Mouse (Mus musculus): ENCODE measurements around the gene Fam71e1. TPM values are rescaled to one million over a fixed set of nuclear protein-coding genes. Genes with fewer than 3 reads are reported as not detected.

Fam71e1 gene
- polyA plus RNA-seq, 1 experiment from 2014 or later, result 11.1 TPM

DNA sequence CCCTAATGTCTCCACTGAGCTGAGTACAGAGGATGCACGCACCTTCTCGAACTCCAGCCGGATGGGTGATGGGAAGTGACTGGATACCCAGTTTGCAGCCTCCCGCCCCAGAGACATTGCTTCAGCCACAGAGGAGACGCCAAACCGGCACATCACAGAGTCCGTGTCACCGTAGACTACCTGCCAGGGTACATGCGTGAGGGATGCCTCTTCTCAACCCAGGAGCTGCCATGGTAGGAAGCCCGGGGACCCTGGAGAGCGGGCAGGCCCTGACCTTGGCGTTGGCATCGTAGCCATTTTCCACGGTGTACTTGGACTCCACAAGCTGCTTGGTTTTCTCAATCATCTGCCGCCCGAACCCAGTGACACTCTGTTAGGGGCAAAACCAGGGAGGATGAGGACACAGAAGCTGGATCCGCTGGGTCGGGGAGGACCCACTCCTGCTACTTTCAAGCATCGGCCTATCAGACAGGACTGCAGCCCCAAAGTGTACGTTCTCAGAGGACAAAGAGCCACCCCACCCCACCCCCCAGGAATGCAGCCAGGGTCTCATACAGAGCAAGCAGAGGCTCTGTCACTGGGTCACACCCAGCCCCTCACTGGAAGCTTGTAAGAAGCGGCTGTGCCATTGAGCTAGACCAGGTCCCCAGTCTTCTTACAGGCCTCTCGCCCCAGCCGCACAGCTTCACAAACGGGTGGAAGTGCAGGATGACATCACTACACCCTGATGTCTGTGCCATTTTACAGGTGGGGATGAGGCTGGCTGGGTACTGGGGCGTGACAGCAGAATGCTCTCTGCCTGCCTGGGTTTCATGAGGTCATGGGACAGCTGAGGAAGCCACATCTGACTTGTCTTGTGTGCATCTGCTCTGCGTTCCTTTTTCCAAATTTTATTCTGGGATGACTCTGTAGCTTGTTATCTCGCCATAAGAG, 39.5 kb downstream of the Fam71e1 start:
- no peaks in the 10 kb centered on the region for H3K9me3 ChIP-seq
- no peak for DNase-seq (ENCODE audit: low spot score)
- WGBS, result 89% methylated on average over 27 of the region's 27 CpGs
- peaks cover 4% of the 10 kb centered on the region; the same call in 1 of the 2 replicates for H3K4me1 ChIP-seq
- peaks cover 87% of the 10 kb centered on the region for H3K36me3 ChIP-seq
- H3K27ac ChIP-seq, result no peak overlapping the region
- H3K27me3 ChIP-seq (ENCODE audit: insufficient read depth, poor library complexity, severe bottlenecking), result 0 out of 2 replicates have a peak, but pooled peaks cover 7% of the 10 kb centered on the region
- H3K4me3 ChIP-seq, result no peak overlapping the region

DNA sequence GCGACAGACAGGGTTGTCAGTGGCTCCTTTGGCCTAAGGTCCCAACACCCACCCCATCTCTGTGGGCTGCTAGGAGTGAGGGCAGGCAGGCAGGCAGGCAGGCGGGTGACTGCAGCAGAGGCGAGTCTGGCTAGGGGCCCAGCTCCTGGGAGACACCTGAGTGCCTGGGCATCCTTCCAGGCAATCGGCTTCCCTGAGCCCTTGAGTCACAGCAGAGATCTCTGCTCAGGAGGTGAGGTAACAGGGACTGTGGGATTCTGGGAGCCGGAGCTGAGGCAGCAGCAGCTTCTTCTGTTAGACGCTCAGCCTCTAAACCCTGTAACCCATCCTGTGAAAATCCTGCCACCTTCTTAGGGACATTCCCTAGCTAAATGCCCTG, 40.2 kb downstream of the Fam71e1 start:
- no peaks in the 10 kb centered on the region for H3K9me3 ChIP-seq
- 86% methylated on average over 6 of the region's 6 CpGs for WGBS
- 0 out of 2 replicates have a peak, but pooled peaks cover under 1% of the 10 kb centered on the region for H3K27me3 ChIP-seq (ENCODE audit: insufficient read depth, poor library complexity, severe bottlenecking)
- peaks cover 94% of the 10 kb centered on the region for H3K36me3 ChIP-seq
- no peaks in the 10 kb centered on the region for H3K4me1 ChIP-seq
- no peak overlapping the region for H3K4me3 ChIP-seq
- DNase-seq (ENCODE audit: low spot score), result no peak
- H3K27ac ChIP-seq, result no peak overlapping the region

DNA sequence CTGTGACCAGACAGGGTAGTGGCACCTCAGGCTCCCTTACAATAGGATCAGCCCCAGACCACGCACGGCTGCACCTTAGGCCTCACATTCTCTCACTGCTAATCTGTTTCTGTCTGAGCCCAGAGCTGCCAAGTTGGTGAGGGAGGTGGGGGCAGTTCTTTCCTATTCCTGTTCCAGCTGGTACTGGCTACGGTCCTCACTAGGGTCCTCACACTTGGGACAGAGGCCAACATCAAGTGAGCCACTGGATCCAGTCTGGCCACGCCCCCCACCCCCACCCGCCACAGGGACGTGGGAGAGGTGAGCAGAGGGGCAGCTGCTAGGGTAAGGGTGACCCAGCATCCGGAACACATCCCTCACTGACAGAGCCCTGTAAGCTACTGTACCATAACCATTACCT, 40.6 kb downstream of the Fam71e1 start:
- Histone ChIP-seq H3K27me3 (ENCODE audit: insufficient read depth, poor library complexity, severe bottlenecking) (no peaks in the 10 kb centered on the region), H3K4me3 (no peak overlapping the region), H3K36me3 (peaks cover 98% of the 10 kb centered on the region), H3K9me3 (no peaks in the 10 kb centered on the region), H3K27ac (no peak overlapping the region), H3K4me1 (no peaks in the 10 kb centered on the region)
- WGBS, result 82% methylated on average over 7 of the region's 7 CpGs
- DNase-seq (ENCODE audit: low spot score), result no peak

DNA sequence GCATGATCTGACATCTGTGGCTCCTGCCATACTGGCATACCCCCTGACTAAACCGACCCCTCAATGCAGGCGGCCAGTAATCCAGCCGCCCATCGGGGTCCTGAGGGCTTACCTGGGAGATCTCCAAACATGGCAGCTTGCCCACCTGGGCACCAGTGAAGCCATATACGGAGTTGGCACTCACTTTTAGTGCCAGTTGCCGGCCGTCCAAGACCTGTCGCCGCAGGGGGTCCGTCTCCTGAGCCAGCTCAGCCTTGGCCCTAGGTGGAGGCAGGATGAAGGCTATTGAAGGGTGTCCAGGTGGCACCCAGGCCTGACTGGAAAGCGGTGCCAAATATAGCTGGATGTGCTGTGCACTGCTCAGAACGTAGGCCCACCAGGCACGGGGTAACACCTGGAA, 41.1 kb downstream of the Fam71e1 start:
- no peaks in the 10 kb centered on the region for H3K9me3 ChIP-seq
- no peak overlapping the region for H3K4me3 ChIP-seq
- H3K36me3 ChIP-seq, result peaks cover 100% of the 10 kb centered on the region
- DNase-seq (ENCODE audit: low spot score), result no peak
- H3K4me1 ChIP-seq, result no peaks in the 10 kb centered on the region
- H3K27me3 ChIP-seq (ENCODE audit: insufficient read depth, poor library complexity, severe bottlenecking), result no peaks in the 10 kb centered on the region
- no peak overlapping the region for H3K27ac ChIP-seq
- WGBS, result 87% methylated on average over 13 of the region's 13 CpGs

DNA sequence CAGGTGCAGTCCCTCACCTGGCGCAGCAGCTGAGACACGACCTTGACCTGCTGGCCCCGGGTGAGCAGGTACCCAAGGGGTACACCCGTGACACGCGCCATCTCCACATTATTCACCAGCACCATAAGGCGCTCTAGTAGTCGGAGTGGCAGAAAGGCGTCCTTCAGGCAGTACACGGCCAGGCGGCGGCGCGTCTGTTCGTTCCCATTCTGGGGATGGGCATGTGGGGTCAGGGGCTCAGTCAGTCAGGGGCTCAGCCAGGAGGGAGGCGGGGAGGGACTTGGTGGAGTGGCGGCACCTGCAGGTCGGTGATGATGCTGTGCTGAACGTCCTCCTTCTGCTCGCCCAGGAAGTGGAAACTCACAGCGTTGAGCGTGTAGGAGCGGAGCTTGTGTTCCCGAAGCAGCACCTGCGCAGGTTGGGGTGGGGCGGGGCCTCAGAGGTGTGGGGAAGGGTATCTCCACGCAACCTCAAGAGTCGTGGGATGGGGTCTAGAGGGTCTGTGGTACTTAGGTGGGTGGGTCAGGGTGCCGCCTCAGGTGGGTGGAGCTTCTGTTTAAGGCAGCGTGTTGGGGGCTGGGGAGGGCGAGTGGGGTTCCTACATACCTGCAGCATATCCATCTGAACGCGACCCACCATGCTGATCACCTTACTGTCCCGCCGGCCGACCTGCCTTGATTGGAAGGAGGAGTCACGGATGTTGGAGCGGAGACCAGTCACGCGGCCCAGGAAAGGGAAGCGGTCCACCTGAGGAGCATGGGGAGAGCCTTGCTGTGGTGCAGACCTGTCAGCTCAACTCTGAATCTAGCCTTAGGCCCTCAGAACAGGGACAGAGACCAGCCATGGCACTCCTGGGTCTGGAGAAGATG, 42.6 kb downstream of the Fam71e1 start:
- 92% methylated on average over 41 of the region's 41 CpGs for WGBS
- Histone ChIP-seq H3K9me3 (no peaks in the 10 kb centered on the region), H3K4me1 (no peaks in the 10 kb centered on the region), H3K36me3 (peaks cover 96% of the 10 kb centered on the region), H3K27ac (no peak overlapping the region), H3K27me3 (ENCODE audit: insufficient read depth, poor library complexity, severe bottlenecking) (no peaks in the 10 kb centered on the region), H3K4me3 (no peak overlapping the region)
- DNase-seq (ENCODE audit: low spot score), result no peak

DNA sequence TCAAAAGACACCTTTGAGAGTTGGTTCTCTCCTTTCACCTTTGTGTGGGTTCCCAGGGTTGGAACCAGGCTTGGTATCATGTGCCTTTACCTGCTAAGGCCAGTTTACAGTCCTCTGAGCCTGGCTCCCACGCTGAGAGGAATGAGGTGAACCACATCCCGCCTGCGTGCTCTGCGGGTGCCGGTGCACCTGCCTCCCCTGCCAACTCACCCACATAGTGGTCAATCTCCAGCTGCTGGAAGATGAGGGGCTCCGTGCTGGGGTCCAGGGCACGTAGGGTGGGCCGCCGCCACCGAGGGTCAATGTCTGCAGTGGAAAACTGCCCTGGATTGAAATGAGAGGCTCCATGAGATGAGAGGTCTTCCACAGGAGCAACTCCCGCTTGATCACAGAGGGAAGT, 46.2 kb downstream of the Fam71e1 start:
- WGBS, result 96% methylated on average over 11 of the region's 11 CpGs

DNA sequence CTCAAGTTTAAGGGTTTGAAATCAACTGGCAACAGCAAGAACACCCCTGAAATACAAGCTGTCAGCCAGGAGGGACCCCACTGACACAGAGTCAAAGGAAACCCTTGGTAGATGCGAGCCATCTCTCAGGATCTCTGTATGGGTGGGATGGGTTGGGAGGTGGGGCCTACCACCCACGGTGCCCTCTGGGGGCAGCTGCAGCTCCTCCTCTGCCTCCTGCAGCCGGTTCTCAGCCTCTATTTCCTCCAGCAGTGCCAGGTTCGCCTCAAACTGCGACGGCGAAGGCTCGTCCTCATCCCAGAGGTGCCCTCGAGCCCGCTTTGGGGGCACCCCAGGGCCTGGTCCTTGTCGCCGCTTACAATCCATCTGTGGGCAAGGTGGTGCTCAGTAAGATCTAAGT, 46.7 kb downstream of the Fam71e1 start:
- Histone ChIP-seq H3K27me3 (ENCODE audit: insufficient read depth, poor library complexity, severe bottlenecking) (no peaks in the 10 kb centered on the region), H3K9me3 (no peaks in the 10 kb centered on the region), H3K4me1 (peaks cover 13% of the 10 kb centered on the region), H3K36me3 (peaks cover 70% of the 10 kb centered on the region), H3K4me3 (no peak overlapping the region), H3K27ac (no peak overlapping the region)
- no peak for DNase-seq (ENCODE audit: low spot score)
- WGBS, result 75% methylated on average over 12 of the region's 12 CpGs

More for the DNA sequence above, 46.2 kb downstream of the Fam71e1 start:
- DNase-seq (ENCODE audit: low spot score), result no peak
- Histone ChIP-seq H3K4me1 (peaks cover 8% of the 10 kb centered on the region), H3K27ac (no peak overlapping the region), H3K9me3 (no peaks in the 10 kb centered on the region), H3K27me3 (ENCODE audit: insufficient read depth, poor library complexity, severe bottlenecking) (no peaks in the 10 kb centered on the region), H3K36me3 (peaks cover 75% of the 10 kb centered on the region), H3K4me3 (no peak overlapping the region)

DNA sequence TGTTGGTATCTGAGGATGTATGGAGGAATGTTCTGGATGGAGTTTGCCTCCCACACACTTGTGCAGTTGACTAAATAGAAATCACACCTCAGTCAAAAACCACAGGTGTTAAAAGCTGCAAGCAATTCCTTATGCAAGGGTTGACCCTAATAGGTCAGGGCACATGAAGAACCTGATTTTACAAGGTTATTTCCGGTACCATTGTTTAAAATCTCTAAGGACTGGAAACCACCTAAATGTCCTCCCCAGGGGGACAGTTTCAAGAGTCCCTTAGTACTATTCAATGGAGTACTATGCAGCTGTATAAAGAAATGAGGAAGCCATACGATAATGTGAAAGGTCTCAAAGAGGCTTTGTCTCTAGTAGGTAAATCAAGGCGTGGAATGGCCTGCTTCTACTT, 49.9 kb downstream of the Fam71e1 start:
- H3K36me3 ChIP-seq, result peaks cover 58% of the 10 kb centered on the region
- H3K27me3 ChIP-seq (ENCODE audit: insufficient read depth, poor library complexity, severe bottlenecking), result no peaks in the 10 kb centered on the region
- no peak for DNase-seq (ENCODE audit: low spot score)
- H3K4me3 ChIP-seq, result no peak overlapping the region
- 93% methylated on average over 3 of the region's 3 CpGs for WGBS
- H3K27ac ChIP-seq, result no peak overlapping the region
- peaks cover 14% of the 10 kb centered on the region for H3K4me1 ChIP-seq
- no peaks in the 10 kb centered on the region for H3K9me3 ChIP-seq

DNA sequence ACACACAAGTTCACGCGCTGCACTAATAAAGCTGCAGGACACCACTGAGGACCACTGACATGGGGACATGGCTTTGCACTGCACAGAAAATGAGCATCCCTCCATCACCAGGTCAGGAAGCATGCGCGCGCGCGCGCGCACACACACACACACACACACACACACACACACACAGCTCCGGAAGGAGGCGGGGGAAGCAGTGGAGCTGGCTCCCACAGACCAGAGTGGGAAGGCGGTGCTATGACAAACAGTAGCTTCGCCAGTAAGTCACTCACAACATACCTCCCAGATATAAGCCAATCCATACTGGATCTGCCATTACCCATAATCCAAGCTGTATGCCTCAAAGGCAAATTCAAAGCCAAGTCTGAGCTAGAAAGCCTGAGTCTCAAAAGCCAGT, 50.7 kb downstream of the Fam71e1 start:
- peaks cover 14% of the 10 kb centered on the region for H3K4me1 ChIP-seq
- H3K4me3 ChIP-seq, result peak overlapping the region; percentile 83; the same call in 1 of the 2 replicates
- DNase-seq (ENCODE audit: low spot score), result no peak
- WGBS, result 96% methylated on average over 13 of the region's 13 CpGs
- no peaks in the 10 kb centered on the region for H3K9me3 ChIP-seq
- peaks cover 58% of the 10 kb centered on the region for H3K36me3 ChIP-seq
- H3K27me3 ChIP-seq (ENCODE audit: insufficient read depth, poor library complexity, severe bottlenecking), result no peaks in the 10 kb centered on the region
- no peak overlapping the region for H3K27ac ChIP-seq

DNA sequence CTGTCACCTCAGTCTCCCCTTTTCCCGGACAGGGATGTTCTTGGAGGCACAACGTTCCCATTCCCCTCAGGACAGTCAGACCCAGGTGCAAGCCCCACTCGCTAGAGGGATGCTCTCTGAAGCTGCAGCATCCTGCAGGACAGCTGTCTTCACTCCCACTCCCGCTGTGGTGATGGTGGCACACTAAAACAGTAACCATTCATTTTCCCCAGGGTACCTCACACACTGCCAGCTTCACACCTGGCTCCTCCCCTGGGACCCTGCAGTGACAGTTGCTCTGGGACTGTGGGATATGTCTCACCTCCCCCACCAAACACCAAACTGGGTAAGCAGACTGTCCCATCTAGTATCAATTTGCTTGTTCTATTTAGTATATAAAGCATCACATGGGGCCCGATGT, 51.3 kb downstream of the Fam71e1 start:
- H3K36me3 ChIP-seq, result peaks cover 54% of the 10 kb centered on the region
- H3K4me3 ChIP-seq, result peak overlapping the region; percentile 83
- WGBS, result 27% methylated on average over 5 of the region's 5 CpGs
- no peak for DNase-seq (ENCODE audit: low spot score)
- H3K9me3 ChIP-seq, result no peaks in the 10 kb centered on the region
- no peaks in the 10 kb centered on the region for H3K27me3 ChIP-seq (ENCODE audit: insufficient read depth, poor library complexity, severe bottlenecking)
- peak overlapping the region; percentile 91 for H3K27ac ChIP-seq
- peaks cover 19% of the 10 kb centered on the region for H3K4me1 ChIP-seq

DNA sequence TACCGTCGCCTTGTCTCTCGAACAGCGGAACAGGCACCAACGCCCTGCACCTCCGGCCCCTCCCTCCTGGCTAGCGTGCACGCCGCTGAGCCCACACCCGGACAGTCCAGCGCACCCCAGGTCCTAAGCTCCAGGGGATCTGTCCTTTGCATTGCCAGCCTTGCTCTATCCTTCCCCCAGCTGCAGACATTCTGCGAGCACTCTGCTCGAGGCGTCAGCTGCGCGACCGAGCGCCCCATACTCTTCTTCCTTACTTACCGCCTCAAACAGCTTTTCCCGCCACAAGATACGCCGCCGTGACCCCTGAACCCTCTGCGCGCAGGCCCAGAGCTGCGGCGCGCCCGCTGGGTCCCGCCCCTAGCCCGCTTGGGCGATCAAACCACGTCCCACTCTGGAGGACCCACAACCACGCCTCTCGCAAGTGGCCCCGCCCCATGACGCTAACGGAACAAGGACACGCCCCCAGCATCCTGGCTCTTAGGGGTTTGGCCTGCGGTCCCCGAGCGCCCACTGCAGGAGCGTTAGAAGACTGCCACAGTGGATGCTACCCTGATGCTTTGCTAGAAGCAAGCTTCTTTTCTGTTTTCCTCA, 52.2 kb downstream of the Fam71e1 start, which contains the start of gene Pold1:
TSS of gene Pold1 (minus strand) at position 353 of the 591 bp plus-strand sequence.
- H3K36me3 ChIP-seq, result peaks cover 45% of the 10 kb centered on the region
- peaks cover 26% of the 10 kb centered on the region for H3K4me1 ChIP-seq
- peak within 1 kb of the TSS; percentile 91 for H3K27ac ChIP-seq
- no peaks in the 10 kb centered on the region for H3K9me3 ChIP-seq
- peak; percentile 100 for DNase-seq (ENCODE audit: low spot score)
- H3K4me3 ChIP-seq, result peak within 1 kb of the TSS; percentile 83
- H3K27me3 ChIP-seq (ENCODE audit: insufficient read depth, poor library complexity, severe bottlenecking), result no peaks in the 10 kb centered on the region
- WGBS, result under 1% methylated on average over 43 of the region's 43 CpGs

DNA sequence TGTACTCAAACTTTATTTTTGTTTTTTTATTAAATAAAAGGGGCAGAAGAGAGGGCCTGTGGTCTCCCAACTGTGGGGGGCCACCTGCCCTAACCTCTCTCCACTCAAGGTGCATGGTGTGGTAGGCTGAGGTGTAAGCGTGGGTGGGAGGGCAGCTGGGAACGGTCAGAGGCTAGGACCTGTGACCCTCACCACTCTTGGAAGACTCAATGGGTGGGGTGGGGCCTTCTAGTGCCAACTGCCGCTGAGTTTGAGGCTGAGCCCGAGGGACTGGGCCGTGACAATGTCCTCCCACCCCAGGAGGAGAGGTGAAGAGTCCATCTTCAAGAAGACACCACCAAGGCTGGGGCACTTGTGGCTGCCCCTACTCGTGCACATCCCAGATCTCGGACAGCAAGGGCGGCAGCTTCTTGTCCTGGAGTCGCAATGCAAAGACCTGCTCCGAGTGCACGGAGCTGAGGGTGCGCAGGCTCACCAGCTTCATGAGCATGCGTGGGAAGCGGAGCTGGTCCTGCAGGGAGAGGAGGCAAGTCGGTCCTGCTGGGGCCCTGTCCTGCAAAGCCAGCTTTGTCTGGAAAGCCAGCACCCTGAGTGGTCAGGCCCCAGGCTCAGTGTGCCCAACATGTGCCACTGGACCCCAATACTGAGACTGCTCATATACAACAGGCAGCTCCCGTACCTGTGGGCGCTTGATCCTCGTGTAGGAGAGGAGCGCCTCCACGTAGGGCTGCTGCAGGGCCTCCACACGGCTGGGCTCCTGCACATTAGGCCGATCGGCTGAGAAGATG, 53.4 kb downstream of the Fam71e1 start:
- no peaks in the 10 kb centered on the region for H3K9me3 ChIP-seq
- H3K36me3 ChIP-seq, result peaks cover 45% of the 10 kb centered on the region
- 91% methylated on average over 23 of the region's 23 CpGs for WGBS
- H3K4me1 ChIP-seq, result peaks cover 26% of the 10 kb centered on the region
- no peak overlapping the region for H3K4me3 ChIP-seq
- no peak for DNase-seq (ENCODE audit: low spot score)
- H3K27ac ChIP-seq, result no peak overlapping the region
- no peaks in the 10 kb centered on the region for H3K27me3 ChIP-seq (ENCODE audit: insufficient read depth, poor library complexity, severe bottlenecking)
